Mouse (Mus musculus): ENCODE results near the gene Spata31d1d. TPM values are rescaled to one million over a fixed set of nuclear protein-coding genes. Genes with fewer than 3 reads are reported as not detected.

Gene Spata31d1d
- total RNA-seq, 4 experiments from 2014 or later, result not detected

DNA sequence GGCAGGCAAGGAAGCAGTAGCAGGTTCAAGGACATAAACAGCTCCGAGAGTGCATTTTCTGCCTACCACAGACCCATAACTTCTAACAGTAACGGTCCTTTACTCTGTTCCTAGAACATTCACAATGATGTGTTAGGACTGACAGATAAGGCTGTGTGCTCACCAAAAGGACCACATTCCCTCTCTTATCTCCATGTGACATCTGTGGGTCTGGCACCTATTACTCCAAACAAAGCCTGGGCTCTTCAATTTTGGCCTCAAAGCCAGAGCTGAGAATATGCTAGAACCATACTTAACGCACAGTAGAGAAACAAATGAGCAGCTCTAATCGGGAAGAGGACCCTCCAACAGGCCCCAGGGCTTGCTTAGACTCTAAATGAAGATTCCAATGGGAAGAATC is 51.6 kb downstream of the Spata31d1d start:
- no peak for DNase-seq (ENCODE audit: low spot score in 2 of 2)

DNA sequence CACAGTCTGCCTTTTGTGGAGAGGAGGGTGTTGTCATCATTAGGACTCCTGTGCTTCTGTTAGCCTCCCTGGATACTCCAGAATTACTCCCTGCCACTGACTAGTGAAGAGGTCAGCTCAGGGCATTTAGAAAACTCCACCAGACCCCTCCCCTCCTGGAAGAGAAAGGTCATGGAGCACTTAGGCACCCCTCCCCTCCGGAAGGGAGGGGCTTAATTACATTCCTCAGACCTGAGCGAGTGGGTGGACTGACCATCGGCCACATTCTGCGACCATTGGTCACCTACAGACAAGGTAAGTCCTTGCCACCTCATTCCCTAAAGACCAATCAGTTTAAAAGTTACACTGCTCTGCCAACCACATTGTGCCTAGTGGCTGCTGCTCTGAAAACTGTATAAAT is 52.2 kb downstream of the Spata31d1d start:
- DNase-seq (ENCODE audit: low spot score in 2 of 2), result no peak

DNA sequence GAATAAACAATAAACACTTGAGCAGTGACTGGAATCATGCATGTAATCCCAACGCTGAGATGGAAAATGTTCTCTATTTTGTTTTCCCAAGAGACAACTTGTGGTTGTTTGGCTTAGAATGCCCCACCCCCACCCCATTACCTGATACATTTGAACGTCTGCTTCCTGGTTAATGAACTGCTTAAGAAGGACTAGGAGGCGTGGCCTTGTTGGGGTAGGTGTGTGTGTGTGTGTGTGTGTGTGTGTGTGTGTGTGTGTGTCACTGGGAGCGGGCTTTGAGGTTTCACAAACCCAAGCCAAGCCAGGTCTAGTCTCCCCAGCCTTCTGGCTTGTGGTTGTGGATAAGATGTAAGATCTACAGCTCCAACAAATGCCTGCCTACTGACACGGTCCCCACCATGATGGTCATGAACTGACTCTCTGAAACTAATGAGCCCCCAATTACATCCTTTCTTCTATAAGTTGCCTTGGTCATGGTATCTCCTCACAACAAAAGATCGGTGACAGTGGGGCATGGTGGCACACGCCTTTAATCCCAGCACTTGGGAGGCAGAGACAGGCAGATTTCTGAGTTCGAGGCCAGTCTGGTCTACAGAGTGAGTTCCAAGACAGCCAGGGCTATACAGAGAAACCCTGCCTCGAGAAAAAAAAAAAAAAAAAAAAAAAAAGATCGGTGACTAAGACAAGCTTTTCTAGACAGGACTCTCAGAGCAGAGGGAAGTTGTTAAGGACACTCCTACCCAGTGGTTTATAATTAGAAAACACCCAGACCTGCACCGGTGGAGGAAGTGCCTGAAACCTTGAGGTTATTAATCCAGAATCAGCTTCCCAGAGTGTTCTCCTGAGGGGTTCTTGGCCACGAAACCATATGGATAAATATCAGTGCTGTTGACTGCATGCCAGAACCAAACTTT is 55.0 kb downstream of the Spata31d1d start:
- no peak for DNase-seq (ENCODE audit: low spot score in 2 of 2)

Other genes with a start within 250 kb of the Spata31d1d start
- gene Agtpbp1, start 146.5 kb downstream of the Spata31d1d start, total RNA-seq (2022), result 10 to 100 TPM; 77.0 to 85.2 (median 83.0) TPM
- gene Naa35, start 146.5 kb downstream of the Spata31d1d start, total RNA-seq (2022), result 10 to 100 TPM; 29.0 to 38.6 (median 35.3) TPM
- 1 to 10 TPM; 5.5 to 9.3 (median 7.5) TPM for gene Golm1, start 55.9 kb downstream of the Spata31d1d start, total RNA-seq (2022)
- gene 4921517D22Rik, start 37.6 kb downstream of the Spata31d1d start, total RNA-seq (2022), result not detected
- gene Spata31d1a, start 21.4 kb downstream of the Spata31d1d start, total RNA-seq (2022), result not detected
- gene Spata31d1b, start 19.5 kb downstream of the Spata31d1d start, total RNA-seq (2022), result not detected
- under 1 TPM in 2 of 4 experiments, not detected in 2; 0.10 to 0.12 TPM for gene 1700014D04Rik, start 15.0 kb upstream of the Spata31d1d start, total RNA-seq (2022)
- gene Isca1, start 38.1 kb upstream of the Spata31d1d start, total RNA-seq (2022), result 100 to 1,000 TPM; 159 to 209 (median 180) TPM
- gene Gm49354, start 50.5 kb upstream of the Spata31d1d start, total RNA-seq (2022), result not detected
- gene Tut7, start 91.4 kb upstream of the Spata31d1d start, total RNA-seq (2022), result 10 to 100 TPM; 28.7 to 42.3 (median 34.5) TPM